Mouse (Mus musculus): ENCODE data around the gene Tmem270. TPM values are rescaled to one million over a fixed set of nuclear protein-coding genes. Genes with fewer than 3 reads are reported as not detected.

The Tmem270 gene
- polyA plus RNA-seq, 1 experiment from 2014 or later: not detected

Other genes with a start within 250 kb of the Tmem270 start
- gene Limk1, start 218.1 kb downstream of the Tmem270 start, polyA plus RNA-seq (2014; fragmentation: Nextera tagmentation; extraction: Ambion mirVana): 4.7 and 5.3 TPM in 2 replicates
- gene Eln, start 159.4 kb downstream of the Tmem270 start, polyA plus RNA-seq (2014; fragmentation: Nextera tagmentation; extraction: Ambion mirVana): 24.2 and 31.4 TPM in 2 replicates
- gene Cldn13, start 8.8 kb upstream of the Tmem270 start, polyA plus RNA-seq (2014; fragmentation: Nextera tagmentation; extraction: Ambion mirVana): 0.23 TPM in 1 of 2 replicates, not detected in the other
- 22.7 and 24.6 TPM in 2 replicates for gene Mettl27, start 25.6 kb upstream of the Tmem270 start, polyA plus RNA-seq (2014; fragmentation: Nextera tagmentation; extraction: Ambion mirVana)
- 78.1 and 78.3 TPM in 2 replicates for gene Cldn4, start 40.2 kb upstream of the Tmem270 start, polyA plus RNA-seq (2014; fragmentation: Nextera tagmentation; extraction: Ambion mirVana)
- gene Cldn3, start 79.5 kb upstream of the Tmem270 start, polyA plus RNA-seq (2014; fragmentation: Nextera tagmentation; extraction: Ambion mirVana): 113 and 143 TPM in 2 replicates
- 99.7 and 104 TPM in 2 replicates for gene Abhd11, start 102.4 kb upstream of the Tmem270 start, polyA plus RNA-seq (2014; fragmentation: Nextera tagmentation; extraction: Ambion mirVana)
- 15.9 and 20.2 TPM in 2 replicates for gene Stx1a, start 116.7 kb upstream of the Tmem270 start, polyA plus RNA-seq (2014; fragmentation: Nextera tagmentation; extraction: Ambion mirVana)
- gene Dnajc30, start 157.5 kb upstream of the Tmem270 start, polyA plus RNA-seq (2014; fragmentation: Nextera tagmentation; extraction: Ambion mirVana): 32.5 and 33.3 TPM in 2 replicates
- 98.0 and 107 TPM in 2 replicates for gene Bud23, start 158.2 kb upstream of the Tmem270 start, polyA plus RNA-seq (2014; fragmentation: Nextera tagmentation; extraction: Ambion mirVana)
- 7.0 and 7.5 TPM in 2 replicates for gene Vps37d, start 171.5 kb upstream of the Tmem270 start, polyA plus RNA-seq (2014; fragmentation: Nextera tagmentation; extraction: Ambion mirVana)
- gene Mlxipl, start 183.2 kb upstream of the Tmem270 start, polyA plus RNA-seq (2014; fragmentation: Nextera tagmentation; extraction: Ambion mirVana): 5.2 and 6.4 TPM in 2 replicates
- gene Tbl2, start 242.9 kb upstream of the Tmem270 start, polyA plus RNA-seq (2014; fragmentation: Nextera tagmentation; extraction: Ambion mirVana): 26.2 and 27.8 TPM in 2 replicates

Data from intestine, embryonic 14.5 days (tissue).